Mouse (Mus musculus): ENCODE results near the gene Gdpgp1. TPM values are rescaled to one million over a fixed set of nuclear protein-coding genes. Genes with fewer than 3 reads are reported as not detected.

Gene Gdpgp1
- total and polyA plus RNA-seq, 3 experiments = 4.0 to 4.6 TPM; not detected in 1

- H3K9me3 ChIP-seq (replicated peaks; ENCODE audit: insufficient read depth, low read length) = no peaks in the 10 kb centered on the region
- no peak overlapping the region for H3K4me3 ChIP-seq (ENCODE audit: control insufficient read depth in 1 of 2, insufficient read depth in 1 of 2, low read depth in 2 of 2, low read length in 2 of 2)
- peaks cover 0 to 14% of the 10 kb centered on the region in 2 experiments; a peak in 2 of 4 replicates for H3K36me3 ChIP-seq (ENCODE audit: control insufficient read depth in 1 of 2, insufficient read depth in 2 of 2, low read length in 2 of 2)
- H3K27me3 ChIP-seq (ENCODE audit: control insufficient read depth in 1 of 2, insufficient read depth in 2 of 2, low read length in 2 of 2) = no peaks in the 10 kb centered on the region
- no peak for TF ChIP-seq ETS1 (IDR thresholded peaks at IDR 0.05; ENCODE audit: low read depth, low read length)
- TF ChIP-seq MAX (IDR thresholded peaks at IDR 0.05; ENCODE audit: low read length) = no peak
- no peak for TF ChIP-seq HCFC1 (IDR thresholded peaks at IDR 0.05; ENCODE audit: low read depth, low read length)
- no peak for TF ChIP-seq GATA1 (IDR thresholded peaks at IDR 0.05; ENCODE audit: low read depth, low read length)
- TF ChIP-seq SIN3A (IDR thresholded peaks at IDR 0.05; ENCODE audit: low read length) = no peak
- no peak for TF ChIP-seq EP300 (IDR thresholded peaks at IDR 0.05; ENCODE audit: low read depth in 1 of 2, low read length in 2 of 2)
- TF ChIP-seq MAZ (IDR thresholded peaks at IDR 0.05; ENCODE audit: low read depth, low read length) = no peak
- TF ChIP-seq RAD21 (IDR thresholded peaks at IDR 0.05; ENCODE audit: low read depth, low read length) = no peak
- no peak for TF ChIP-seq TBP (IDR thresholded peaks at IDR 0.05; ENCODE audit: low read depth, low read length)
- TF ChIP-seq UBTF (IDR thresholded peaks at IDR 0.05; ENCODE audit: borderline replicate concordance, insufficient read depth, low read depth, low read length) = no peak
- no peak for TF ChIP-seq CHD2 (IDR thresholded peaks at IDR 0.05; ENCODE audit: low read length)
- no peak for TF ChIP-seq GABPA (IDR thresholded peaks at IDR 0.05; ENCODE audit: low read depth, low read length)
- TF ChIP-seq CHD1 (IDR thresholded peaks at IDR 0.05; ENCODE audit: low read depth, low read length) = no peak
- TF ChIP-seq CTCF (IDR thresholded peaks at IDR 0.05 in 2 of 3, conservative IDR thresholded peaks at IDR 0.05 in 1 of 3; ENCODE audit: control insufficient read depth in 1 of 3, insufficient read depth in 1 of 3, low read depth in 2 of 3, low read length in 3 of 3, poor library complexity in 1 of 3, severe bottlenecking in 1 of 3) = no peak
- no peak for TF ChIP-seq USF2 (IDR thresholded peaks at IDR 0.05; ENCODE audit: borderline replicate concordance in 1 of 2, insufficient read depth in 1 of 2, low read depth in 1 of 2, low read length in 2 of 2)
- H3K4me1 ChIP-seq (ENCODE audit: control insufficient read depth in 1 of 2, insufficient read depth in 2 of 2, low read length in 2 of 2) = peaks cover 12 to 28% of the 10 kb centered on the region in 2 experiments
- H3K9ac ChIP-seq (ENCODE audit: control insufficient read depth, low read depth, low read length, poor library complexity, severe bottlenecking) = no peak overlapping the region
- H3K27ac ChIP-seq (ENCODE audit: control insufficient read depth, low read depth, low read length) = no peak overlapping the region
- DNase-seq (ENCODE audit: low read depth, low spot score) = no peak
- no peaks in the 10 kb centered on the region; the same call in 1 of the 2 replicates for H3K79me2 ChIP-seq (ENCODE audit: control insufficient read depth, insufficient read depth, low read length, poor library complexity)
Measured at GRCm38 (mm10) chr7:80188579-80189125, 44.0 kb upstream of the Gdpgp1 start.

- Histone ChIP-seq H3K27ac (ENCODE audit: control insufficient read depth, low read depth, low read length) (no peak overlapping the region), H3K79me2 (ENCODE audit: control insufficient read depth, insufficient read depth, low read length, poor library complexity) (no peaks in the 10 kb centered on the region; the same call in 1 of the 2 replicates), H3K4me1 (ENCODE audit: control insufficient read depth in 1 of 2, insufficient read depth in 2 of 2, low read length in 2 of 2) (peaks cover 12 to 28% of the 10 kb centered on the region in 2 experiments), H3K4me3 (ENCODE audit: control insufficient read depth in 1 of 2, insufficient read depth in 1 of 2, low read depth in 2 of 2, low read length in 2 of 2) (no peak overlapping the region), H3K36me3 (ENCODE audit: control insufficient read depth in 1 of 2, insufficient read depth in 2 of 2, low read length in 2 of 2) (peaks cover 0 to 14% of the 10 kb centered on the region in 2 experiments; a peak in 2 of 4 replicates), H3K27me3 (ENCODE audit: control insufficient read depth in 1 of 2, insufficient read depth in 2 of 2, low read length in 2 of 2) (no peaks in the 10 kb centered on the region), H3K9ac (ENCODE audit: control insufficient read depth, low read depth, low read length, poor library complexity, severe bottlenecking) (no peak overlapping the region), H3K9me3 (replicated peaks; ENCODE audit: insufficient read depth, low read length) (no peaks in the 10 kb centered on the region)
- DNase-seq (ENCODE audit: low read depth, low spot score) = no peak
- TF ChIP-seq JUND (IDR thresholded peaks at IDR 0.05; ENCODE audit: low read depth, low read length) = no peak
- TF ChIP-seq USF1 (IDR thresholded peaks at IDR 0.05; ENCODE audit: low read depth, low read length) = peak; percentile 24; the same call in 1 of the 2 replicates
Measured at GRCm38 (mm10) chr7:80189147-80189933, 43.3 kb upstream of the Gdpgp1 start.

All from MEL (cell line).